ENCODE assay signal across 17 mouse cellular contexts in genomic region chr1:25281471-25281870, GRCm38 (mm10).
DNase-seq lines count a peak whose midpoint lies in the region; ATAC-seq and TF ChIP-seq lines count a peak whose summit lies in the region.
"Had no signal": no experiment of that assay in that cellular context is flagged by ENCODE, and none has a peak within 500 bp of the region (broad histone marks: within the 10 kb centered on the region; RNA-seq: fewer than 3 reads in every experiment).

No protein-coding gene starts in this region.

- H3K27ac ChIP-seq in hindbrain, postnatal 0 days: no peak overlapping the region
- no peak overlapping the region for H3K27ac ChIP-seq in hindbrain, embryonic 12.5 days
- no peak overlapping the region for H3K27ac ChIP-seq in intestine, embryonic 15.5 days
- H3K27ac ChIP-seq: hindbrain, embryonic 15.5 days; midbrain, embryonic 10.5 days had no signal

- no peak overlapping the region for H3K4me2 ChIP-seq in hindbrain, postnatal 0 days (ENCODE audit: low read depth, low read length)
- H3K4me2 ChIP-seq in hindbrain, embryonic 12.5 days (replicated peaks): no peak overlapping the region
- H3K4me2 ChIP-seq in intestine, embryonic 15.5 days (replicated peaks): no peak overlapping the region
- H3K4me2 ChIP-seq: hindbrain, embryonic 15.5 days had no signal

- no peak for TF ChIP-seq CTCF in hindbrain, postnatal 0 days (IDR thresholded peaks at IDR 0.05; ENCODE audit: low read depth)

- H3K9me3 ChIP-seq in hindbrain, postnatal 0 days (ENCODE audit: low read length): no peaks in the 10 kb centered on the region
- no peaks in the 10 kb centered on the region for H3K9me3 ChIP-seq in hindbrain, embryonic 12.5 days (replicated peaks)
- no peaks in the 10 kb centered on the region for H3K9me3 ChIP-seq in intestine, embryonic 15.5 days
- H3K9me3 ChIP-seq: hindbrain, embryonic 15.5 days; midbrain, embryonic 10.5 days had no signal

- 49% methylated on average over 8 of the region's 8 CpGs for WGBS in hindbrain, postnatal 0 days
- WGBS in hindbrain, embryonic 12.5 days: 89% methylated on average over 8 of the region's 8 CpGs
- WGBS in intestine, embryonic 15.5 days: 81% methylated on average over 8 of the region's 8 CpGs

- no peak overlapping the region for H3K4me3 ChIP-seq in hindbrain, postnatal 0 days (ENCODE audit: low read length)
- no peak overlapping the region for H3K4me3 ChIP-seq in hindbrain, embryonic 12.5 days
- H3K4me3 ChIP-seq in intestine, embryonic 15.5 days (replicated peaks): no peak overlapping the region
- H3K4me3 ChIP-seq: erythroblast, embryonic 14.5 days; hindbrain, embryonic 15.5 days; midbrain, embryonic 10.5 days had no signal

- 0 out of 2 replicates have a peak, but pooled peaks have one; percentile 35 for ATAC-seq in hindbrain, postnatal 0 days
- no peak for ATAC-seq in hindbrain, embryonic 12.5 days (ENCODE audit: low FRiP score)
- no peak for ATAC-seq in intestine, embryonic 15.5 days

- H3K36me3 ChIP-seq in hindbrain, postnatal 0 days (ENCODE audit: insufficient read depth, low read length): no peaks in the 10 kb centered on the region
- H3K36me3 ChIP-seq in hindbrain, embryonic 12.5 days: no peaks in the 10 kb centered on the region
- no peaks in the 10 kb centered on the region for H3K36me3 ChIP-seq in intestine, embryonic 15.5 days
- H3K36me3 ChIP-seq: hindbrain, embryonic 15.5 days; midbrain, embryonic 10.5 days had no signal

- no peaks in the 10 kb centered on the region for H3K27me3 ChIP-seq in hindbrain, postnatal 0 days (ENCODE audit: insufficient read depth, low read length)
- H3K27me3 ChIP-seq in hindbrain, embryonic 12.5 days: no peaks in the 10 kb centered on the region
- no peaks in the 10 kb centered on the region for H3K27me3 ChIP-seq in intestine, embryonic 15.5 days (replicated peaks)
- H3K27me3 ChIP-seq: hindbrain, embryonic 15.5 days had no signal

- DNase-seq in hindbrain, postnatal 0 days (ENCODE audit: low spot score): peak; percentile 52
- DNase-seq in right cerebral cortex, postnatal 10 days (ENCODE audit: low spot score in 2 of 2): peak; percentile 36 to 45
- DNase-seq in right cerebral cortex, adult 18-20 months: no peak
- DNase-seq in cerebellum, postnatal 36 days: peak; percentile 31 to 51
- DNase-seq in spleen, postnatal 10 days (ENCODE audit: low spot score in 2 of 2): no peak
- DNase-seq in lung, postnatal 25 days (ENCODE audit: low spot score): no peak
- DNase-seq: adrenal gland, adult 8-10 months; B cell, adult 2 months; heart, adult 18-20 months; kidney, adult 9 months; liver; spleen, adult 18-20 months had no signal

- no peak overlapping the region for H3K9ac ChIP-seq in hindbrain, postnatal 0 days (replicated peaks; ENCODE audit: low read length)
- H3K9ac ChIP-seq in hindbrain, embryonic 12.5 days: no peak overlapping the region
- H3K9ac ChIP-seq in intestine, embryonic 15.5 days: no peak overlapping the region
- H3K9ac ChIP-seq: hindbrain, embryonic 15.5 days had no signal

- H3K4me1 ChIP-seq in hindbrain, postnatal 0 days (ENCODE audit: insufficient read depth, low read length): no peaks in the 10 kb centered on the region
- H3K4me1 ChIP-seq in hindbrain, embryonic 12.5 days: no peaks in the 10 kb centered on the region
- no peaks in the 10 kb centered on the region for H3K4me1 ChIP-seq in intestine, embryonic 15.5 days (replicated peaks)
- H3K4me1 ChIP-seq: hindbrain, embryonic 15.5 days; midbrain, embryonic 10.5 days had no signal

Comparison
In these comparisons a context has a peak if more than half of its experiments do, and no peak if none do; other contexts are left out.
1. DNase-seq: peak in hindbrain, postnatal 0 days (single experiment), right cerebral cortex, postnatal 10 days (2 of 2) and cerebellum, postnatal 36 days (2 of 2); none in right cerebral cortex, adult 18-20 months (single experiment), spleen, postnatal 10 days (0 of 2) and lung, postnatal 25 days (single experiment).